Mouse (Mus musculus) heart, adult 2 months (tissue): ENCODE measurements around the gene Fgr. TPM values are rescaled to one million over a fixed set of nuclear protein-coding genes. Genes with fewer than 3 reads are reported as not detected.

ENCODE experiments used
- DNase-seq, 2 experiments: peaks; one replicate each; pipeline ENCODE4 v3.0.0; 2021
- H3K27ac ChIP-seq: fragments of 200-600 bp; 2 replicates; pipeline ENCODE4 v1.8.1; 2022
- H3K27me3 ChIP-seq: fragments of 200-500 bp; 2 replicates; pipeline ENCODE4 v1.6.1; 2012; ENCODE audit warnings: mild to moderate bottlenecking, low read length, inconsistent platforms, mixed read lengths; ENCODE audit not compliant: control insufficient read depth, insufficient read depth
- H3K36me3 ChIP-seq: fragments of 200-500 bp; 2 replicates; pipeline ENCODE4 v1.6.1; 2012; ENCODE audit warnings: low read length, inconsistent platforms; ENCODE audit not compliant: control insufficient read depth, insufficient read depth
- H3K4me1 ChIP-seq: fragments of 200-500 bp; 2 replicates; pipeline ENCODE4 v1.6.1; 2011; ENCODE audit warnings: low read length; ENCODE audit not compliant: control insufficient read depth, insufficient read depth
- H3K4me3 ChIP-seq: fragments of 200-600 bp; 2 replicates; pipeline ENCODE4 v1.8.1; 2022
- H3K79me2 ChIP-seq: fragments of 200-500 bp; replicated peaks from 2 replicates; pipeline ENCODE4 v1.6.1; 2012; ENCODE audit warnings: mild to moderate bottlenecking, inconsistent platforms, low read length, moderate library complexity, mixed read lengths; ENCODE audit not compliant: control insufficient read depth, insufficient read depth
- H3K9ac ChIP-seq: fragments of 200-500 bp; 2 replicates; pipeline ENCODE4 v1.6.1; 2012; ENCODE audit warnings: low read depth, mild to moderate bottlenecking, control low read depth, inconsistent platforms, low read length, mixed read lengths
- CTCF ChIP-seq: fragments of 200-600 bp; IDR thresholded peaks from 2 replicates; pipeline ENCODE4 v1.8.1; 2022; ENCODE audit warnings: antibody characterized with exemption, mild to moderate bottlenecking, moderate library complexity
- EP300 ChIP-seq: fragments of 200-500 bp; IDR thresholded peaks from 2 replicates; pipeline ENCODE4 v1.6.1; 2011; ENCODE audit warnings: low read depth, low read length, control low read depth; ENCODE audit not compliant: insufficient read depth
- POLR2A ChIP-seq: fragments of 200-500 bp; IDR thresholded peaks from 2 replicates; pipeline ENCODE4 v1.6.1; 2011; ENCODE audit warnings: mild to moderate bottlenecking, low read depth, low read length, control low read depth; ENCODE audit not compliant: insufficient read depth
- WGBS: fragments of 180-500 bp; shearing (Covaris S2); methylation state at CpG from one replicate; pipeline ENCODE4 v1.1.7; 2018; 5-methylcytosine and 5-hydroxymethylcytosine counted together
- intact Hi-C: fragments of 180-260 bp; cut with DNase I; formaldehyde crosslinking; loops from one replicate; pipeline ENCODE4 v1.15.1; 2025
- polyA plus RNA-seq: library from polyadenylated mRNA; depleted of rRNA; stranded (reverse); fragments of >200 nt; gene quantifications from 2 replicates; pipeline ENCODE4 v1.2.3, GENCODE M21; 2012
- total RNA-seq, 2 experiments: library from RNA; stranded (reverse); gene quantifications; 2 replicates each; pipeline ENCODE4 v1.2.3; 2021

Gene Fgr
- total and polyA plus RNA-seq, 3 experiments = 0.43 to 1.7 (median 0.47) TPM

- DNase-seq = peak; percentile 77 to 79
- Histone ChIP-seq H3K9ac (peak overlapping the region; percentile 95), H3K27ac (peak overlapping the region; percentile 96), H3K4me3 (peak overlapping the region; percentile 99), H3K36me3 (no peaks in the 10 kb centered on the region), H3K27me3 (no peaks in the 10 kb centered on the region), H3K79me2 (no peaks in the 10 kb centered on the region; the same call in 1 of the 2 replicates), H3K4me1 (peaks cover 11% of the 10 kb centered on the region)
- intact Hi-C loops = loop anchor here (1.0 to 5.0 kb wide), 4 partner anchors 26 to 190 kb away; no protein-coding TSS in a partner anchor
- TF ChIP-seq EP300 (no peak), CTCF (no peak), POLR2A (no peak)
- 1% methylated on average over 72 of the region's 84 CpGs for WGBS
Measured at GRCm38 (mm10) chr4:133011821-133012775, 38.2 kb downstream of the Fgr start.

GRCm38 (mm10) chr4:133012776-133013265 is 38.9 kb downstream of the Fgr start:
- H3K4me3 ChIP-seq = peak overlapping the region; percentile 99
- H3K27ac ChIP-seq = peak overlapping the region; percentile 96
- H3K27me3 ChIP-seq = no peaks in the 10 kb centered on the region
- H3K4me1 ChIP-seq = peaks cover 15% of the 10 kb centered on the region
- intact Hi-C loops = loop anchor here (2.0 to 5.0 kb wide), 2 partner anchors 120 to 189 kb away; no protein-coding TSS in a partner anchor
- TF ChIP-seq POLR2A = no peak
- TF ChIP-seq CTCF = no peak
- no peak for TF ChIP-seq EP300
- under 1% methylated on average over 17 of the region's 17 CpGs for WGBS
- H3K79me2 ChIP-seq = peaks cover 2% of the 10 kb centered on the region
- DNase-seq = peak; percentile 56 to 66
- peak overlapping the region; percentile 71 for H3K9ac ChIP-seq
- H3K36me3 ChIP-seq = no peaks in the 10 kb centered on the region

GRCm38 (mm10) chr4:133013266-133013891 is 39.5 kb downstream of the Fgr start:
- peak; percentile 81 to 87 for DNase-seq
- Histone ChIP-seq H3K79me2 (peaks cover 2% of the 10 kb centered on the region), H3K4me3 (peak overlapping the region; percentile 99), H3K27me3 (no peaks in the 10 kb centered on the region), H3K4me1 (peaks cover 18% of the 10 kb centered on the region), H3K36me3 (no peaks in the 10 kb centered on the region), H3K9ac (peak overlapping the region; percentile 71), H3K27ac (peak overlapping the region; percentile 96)
- TF ChIP-seq EP300 = 0 out of 2 replicates have a peak, but pooled peaks have one; percentile 9
- no peak for TF ChIP-seq CTCF
- TF ChIP-seq POLR2A = peak; percentile 21; the same call in 1 of the 2 replicates
- intact Hi-C loops = loop anchor here (2.0 to 5.0 kb wide), 2 partner anchors 119 to 189 kb away; no protein-coding TSS in a partner anchor
- WGBS = 3% methylated on average over 18 of the region's 18 CpGs

- WGBS = 29% methylated on average over 5 of the region's 5 CpGs
- Histone ChIP-seq H3K4me1 (peaks cover 18% of the 10 kb centered on the region), H3K9ac (no peak overlapping the region; the same call in 1 of the 2 replicates)
Measured at GRCm38 (mm10) chr4:133014088-133014487, 40.2 kb downstream of the Fgr start.

GRCm38 (mm10) chr4:133014896-133015709 is 41.2 kb downstream of the Fgr start:
- Histone ChIP-seq H3K79me2 (peaks cover 7% of the 10 kb centered on the region), H3K4me1 (peaks cover 18% of the 10 kb centered on the region), H3K4me3 (no peak overlapping the region), H3K36me3 (no peaks in the 10 kb centered on the region), H3K27ac (peak overlapping the region; percentile 96), H3K27me3 (no peaks in the 10 kb centered on the region), H3K9ac (no peak overlapping the region)
- 34% methylated on average over 10 of the region's 10 CpGs for WGBS
- TF ChIP-seq EP300 (no peak), CTCF (no peak), POLR2A (no peak)
- intact Hi-C loops = loop anchor here (1.0 to 5.0 kb wide), 2 partner anchors 37 to 187 kb away; no protein-coding TSS in a partner anchor
- DNase-seq = peak; percentile 10 to 26

More at GRCm38 (mm10) chr4:133014088-133014487, 40.2 kb downstream of the Fgr start:
- Histone ChIP-seq H3K27me3 (no peaks in the 10 kb centered on the region), H3K36me3 (no peaks in the 10 kb centered on the region), H3K79me2 (peaks cover 3% of the 10 kb centered on the region), H3K4me3 (no peak overlapping the region; the same call in 1 of the 2 replicates), H3K27ac (peak overlapping the region; percentile 96)
- TF ChIP-seq CTCF (no peak), POLR2A (no peak), EP300 (no peak)
- intact Hi-C loops = loop anchor here (1.0 to 5.0 kb wide), 2 partner anchors 38 to 188 kb away; no protein-coding TSS in a partner anchor
- peak; percentile 44 to 50 for DNase-seq
